Mouse (Mus musculus) spleen, adult 12 weeks (tissue): ENCODE measurements around the gene Fancf.
A peak's percentile ranks its signal among the peaks of the same experiment; 100 is the strongest.

Source experiments
- DNase-seq: peaks from one replicate; pipeline ENCODE4 v3.0.0; 2022; ENCODE audit warnings: low spot score

Gene Fancf

GRCm38 (mm10) chr7:51862097-51862492 lies at the start of gene Fancf:
Gene Fancf (minus strand): TSS chr7:51862267.
- DNase-seq = peak; percentile 96

GRCm38 (mm10) chr7:51899066-51899465 lies 37.0 kb upstream of the Fancf start:
- no peak for DNase-seq

- DNase-seq = no peak
Measured at GRCm38 (mm10) chr7:51894939-51895338, 32.9 kb upstream of the Fancf start.

- no peak for DNase-seq
Measured at GRCm38 (mm10) chr7:51894133-51894801, 32.2 kb upstream of the Fancf start.

- no peak for DNase-seq
Measured at GRCm38 (mm10) chr7:51893008-51893407, 30.9 kb upstream of the Fancf start.

- no peak for DNase-seq
Measured at GRCm38 (mm10) chr7:51892224-51892965, 30.3 kb upstream of the Fancf start.

- DNase-seq = no peak
Measured at GRCm38 (mm10) chr7:51889601-51890000, 27.5 kb upstream of the Fancf start.

GRCm38 (mm10) chr7:51887678-51888567 lies 25.9 kb upstream of the Fancf start:
- no peak for DNase-seq

GRCm38 (mm10) chr7:51885345-51885744 lies 23.3 kb upstream of the Fancf start:
- no peak for DNase-seq

- no peak for DNase-seq
Measured at GRCm38 (mm10) chr7:51880121-51880520, 18.1 kb upstream of the Fancf start.

GRCm38 (mm10) chr7:51879136-51879723 lies 17.2 kb upstream of the Fancf start:
- peak; percentile 7 for DNase-seq

GRCm38 (mm10) chr7:51878730-51879129 lies 16.7 kb upstream of the Fancf start:
- no peak for DNase-seq

- no peak for DNase-seq
Measured at GRCm38 (mm10) chr7:51876316-51876715, 14.2 kb upstream of the Fancf start.

- no peak for DNase-seq
Measured at GRCm38 (mm10) chr7:51872597-51872996, 10.5 kb upstream of the Fancf start.

- no peak for DNase-seq
Measured at GRCm38 (mm10) chr7:51872041-51872440, 10.0 kb upstream of the Fancf start.

- no peak for DNase-seq
Measured at GRCm38 (mm10) chr7:51867983-51868382, 5.9 kb upstream of the Fancf start.

GRCm38 (mm10) chr7:51865336-51865735 lies 3.3 kb upstream of the Fancf start:
- DNase-seq = no peak

- DNase-seq = no peak
Measured at GRCm38 (mm10) chr7:51862842-51863241, 775 bp upstream of the Fancf start.

- peak; percentile 85 for DNase-seq
Measured at GRCm38 (mm10) chr7:51861250-51862096, 594 bp downstream of the Fancf start, which contains the start of gene Gas2. Gene Gas2 (plus strand): TSS chr7:51862015.

- DNase-seq = no peak
Measured at GRCm38 (mm10) chr7:51851890-51852507, 10.1 kb downstream of the Fancf start.

- DNase-seq = no peak
Measured at GRCm38 (mm10) chr7:51850877-51851276, 11.2 kb downstream of the Fancf start.
